Mouse (Mus musculus): ENCODE measurements around the gene 2510009E07Rik.

2510009E07Rik gene

DNA sequence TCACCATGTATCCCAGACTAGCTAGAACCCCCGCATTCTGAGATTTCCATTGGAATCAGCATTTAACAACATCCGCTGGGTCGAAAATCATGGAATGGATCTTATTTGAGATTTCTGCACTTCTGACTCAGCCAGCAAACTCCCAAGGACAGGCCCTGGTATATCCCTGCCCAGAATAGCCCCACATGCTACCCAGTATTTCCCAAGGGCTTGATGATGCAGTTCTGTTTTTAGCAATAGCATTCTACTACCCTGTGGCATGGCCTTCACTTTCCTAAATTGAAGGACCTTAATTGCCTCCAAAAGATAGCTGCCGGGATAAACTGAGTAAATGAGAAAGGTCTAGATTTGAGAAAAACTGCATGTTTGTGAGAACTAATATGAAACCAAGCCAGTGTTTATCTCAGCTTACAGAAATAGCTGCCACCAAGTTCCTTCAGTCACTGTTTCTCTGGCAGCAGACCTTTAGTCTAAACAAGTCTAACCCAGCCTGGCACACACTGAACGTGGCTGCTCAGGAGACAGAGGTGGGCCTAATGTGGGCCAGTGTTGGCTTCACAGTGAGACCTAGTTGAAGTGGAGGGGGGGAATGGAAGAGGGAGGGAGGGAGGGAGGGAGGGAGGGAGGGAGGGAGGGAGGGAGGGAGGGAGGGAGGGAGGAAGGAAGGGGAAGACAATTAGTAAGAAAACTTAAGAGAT lies 58.2 kb downstream of the 2510009E07Rik start:
- DNase-seq (ENCODE audit: low spot score): no peak

DNA sequence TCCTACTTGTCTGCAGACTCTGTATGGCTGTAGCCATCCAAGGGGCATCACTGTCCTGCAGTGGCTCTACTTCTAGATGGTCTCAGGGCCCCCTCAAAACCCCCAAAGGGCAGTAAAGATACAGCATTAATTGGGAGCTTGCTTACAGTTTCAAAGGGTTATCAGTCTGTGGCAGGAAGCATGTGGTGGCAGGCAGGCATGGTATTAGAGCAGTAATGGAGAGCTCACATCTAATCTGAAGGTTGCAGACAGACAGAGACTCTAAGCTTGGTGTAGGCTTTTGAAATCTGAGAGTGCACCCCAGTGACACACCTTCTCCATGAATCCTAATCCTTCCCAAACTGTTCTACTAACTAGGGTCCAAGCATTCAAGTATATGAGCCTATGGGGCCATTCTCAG lies 60.0 kb downstream of the 2510009E07Rik start:
- no peak for DNase-seq (ENCODE audit: low spot score)

DNA sequence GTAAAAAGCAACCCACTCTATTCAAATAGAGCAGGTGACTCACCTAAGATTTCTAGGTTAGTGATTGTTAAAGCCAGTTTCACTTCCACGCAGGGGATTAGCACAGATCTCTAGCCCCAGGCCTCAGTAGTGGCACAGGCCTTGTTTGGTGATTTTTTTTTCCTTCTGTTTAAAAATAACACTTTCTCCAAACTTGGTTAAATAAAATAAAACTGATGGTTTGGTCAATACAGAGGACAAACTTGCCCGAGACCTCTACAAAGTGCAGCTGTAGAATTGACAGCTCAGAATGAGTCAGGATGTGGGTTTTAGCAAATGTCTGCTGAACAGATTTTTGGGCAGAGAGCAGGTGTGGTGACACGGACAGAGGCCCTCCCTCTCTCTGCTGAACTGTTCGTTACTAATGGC lies 62.6 kb downstream of the 2510009E07Rik start:
- no peak for DNase-seq (ENCODE audit: low spot score)

DNA sequence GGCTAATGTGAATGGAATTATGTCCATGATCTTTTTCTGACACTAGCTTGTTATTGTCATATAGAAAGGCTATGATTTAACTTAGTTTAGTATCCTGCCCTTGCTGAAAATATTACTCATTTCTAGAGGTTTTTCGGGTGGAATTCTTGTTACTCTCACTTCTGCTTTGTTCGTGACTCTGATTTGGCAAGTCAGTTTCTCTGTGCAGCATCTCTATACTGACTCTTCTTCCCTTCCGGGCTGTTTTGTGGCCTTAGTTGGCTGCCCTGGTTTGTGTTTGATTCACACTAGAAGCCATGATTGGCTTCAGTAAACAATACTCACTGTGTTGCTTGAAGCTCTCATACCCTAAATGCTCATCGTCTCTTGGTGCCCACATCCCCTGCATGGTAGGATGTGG lies 63.9 kb downstream of the 2510009E07Rik start:
- no peak for DNase-seq (ENCODE audit: low spot score)

DNA sequence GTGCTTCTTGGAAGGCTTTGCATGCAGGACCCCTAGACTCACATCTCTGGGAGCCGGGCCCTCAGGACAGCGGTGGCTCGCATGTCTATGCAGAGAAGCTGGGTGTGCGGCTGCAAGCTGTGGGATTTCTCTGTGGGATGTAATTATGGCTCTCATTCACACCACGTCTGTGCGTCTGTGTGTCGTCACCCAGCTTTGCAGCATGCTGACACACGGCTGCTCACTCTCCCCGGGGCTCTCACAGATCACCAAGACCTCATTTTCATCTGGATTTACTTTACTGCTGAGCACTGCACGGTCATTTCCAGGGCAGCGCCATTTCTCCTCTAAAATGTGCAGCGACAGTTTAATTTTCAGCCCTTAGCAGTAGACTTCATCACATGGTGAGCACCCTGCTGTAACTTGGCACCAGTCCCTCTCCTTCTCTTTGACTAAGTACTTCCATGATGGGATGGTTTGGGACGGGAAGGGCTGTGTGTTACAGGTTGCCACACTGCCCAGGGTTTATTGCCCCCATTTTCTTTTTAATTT lies 66.3 kb downstream of the 2510009E07Rik start:
- no peak for DNase-seq (ENCODE audit: low spot score)

DNA sequence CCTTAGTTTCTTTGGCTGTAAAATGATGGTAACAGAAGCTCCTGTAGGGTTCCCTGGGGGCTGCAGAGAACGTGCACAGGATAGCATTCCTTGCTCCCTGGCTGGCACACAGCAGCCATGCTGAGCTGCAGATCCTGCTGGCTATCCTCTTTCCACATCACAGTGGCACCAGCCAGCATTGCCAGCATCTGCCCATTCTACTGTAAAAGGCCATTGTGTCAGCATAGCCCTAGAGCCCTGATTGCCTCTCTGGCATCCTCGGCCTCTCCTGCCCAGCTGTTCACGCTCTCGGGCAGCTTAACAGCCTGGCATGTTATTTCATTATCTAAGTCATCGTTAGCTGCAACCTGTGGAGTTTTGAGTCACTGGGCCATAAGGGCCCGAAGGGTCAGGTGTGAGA lies 67.2 kb downstream of the 2510009E07Rik start:
- DNase-seq (ENCODE audit: low spot score): no peak

DNA sequence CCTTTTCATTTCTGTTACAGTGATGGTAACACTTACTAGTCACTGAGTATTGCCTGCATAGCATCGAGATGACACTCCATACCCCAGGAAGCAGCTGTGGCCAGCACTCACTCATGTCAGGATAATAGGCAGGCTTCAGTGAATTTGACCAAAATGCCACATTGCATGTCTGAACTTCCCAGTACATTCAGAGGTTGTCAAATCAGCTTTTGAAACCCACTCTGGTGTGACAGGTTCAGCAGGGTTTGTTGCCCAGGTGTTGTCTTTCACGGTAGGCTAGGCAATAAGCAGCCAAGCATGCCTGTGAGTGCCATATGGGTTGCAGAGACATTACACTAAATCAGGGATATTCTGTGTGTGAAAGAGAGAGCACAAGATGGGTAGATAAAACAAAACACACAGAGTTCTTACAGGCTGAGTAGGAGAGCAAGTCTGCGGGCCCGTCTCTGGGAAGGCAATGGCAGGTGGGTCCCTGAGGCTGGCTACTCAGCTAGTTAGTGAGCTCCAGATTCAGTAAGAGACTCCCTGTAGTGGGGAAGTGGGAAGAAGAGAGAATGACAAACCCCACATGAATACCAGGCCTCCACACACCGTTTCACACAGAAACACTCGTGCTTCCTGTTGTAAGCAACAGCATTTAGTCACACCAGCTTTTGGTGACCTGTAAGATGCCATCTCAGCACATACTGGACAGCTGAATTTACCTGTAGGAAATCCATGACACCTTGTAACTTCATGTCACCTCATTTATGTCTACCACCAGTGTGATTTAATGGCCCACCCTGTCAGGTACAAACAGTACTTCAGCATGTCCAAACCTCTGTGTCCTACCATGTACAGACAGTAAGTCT lies 68.5 kb downstream of the 2510009E07Rik start:
- no peak for DNase-seq (ENCODE audit: low spot score)

DNA sequence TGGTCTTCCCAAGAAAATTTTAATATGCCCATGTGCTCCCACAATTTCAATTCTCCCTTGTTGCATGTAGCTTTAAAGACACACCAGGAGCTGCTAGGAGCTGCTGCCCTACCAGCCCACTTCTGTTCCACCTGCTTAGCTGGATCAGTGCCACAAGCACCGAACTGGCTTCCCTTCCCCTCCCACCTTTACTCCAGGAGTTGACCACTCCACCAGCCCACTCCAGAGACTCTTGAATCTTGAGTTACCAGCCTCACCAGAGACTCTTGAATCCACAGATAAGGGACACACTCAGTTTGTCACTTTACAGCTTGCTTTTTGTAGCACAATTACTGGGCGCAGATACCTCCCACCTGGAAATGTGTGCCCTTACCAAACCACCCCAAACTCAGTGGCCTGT lies 73.8 kb downstream of the 2510009E07Rik start:
- no peak for DNase-seq (ENCODE audit: low spot score)

DNA sequence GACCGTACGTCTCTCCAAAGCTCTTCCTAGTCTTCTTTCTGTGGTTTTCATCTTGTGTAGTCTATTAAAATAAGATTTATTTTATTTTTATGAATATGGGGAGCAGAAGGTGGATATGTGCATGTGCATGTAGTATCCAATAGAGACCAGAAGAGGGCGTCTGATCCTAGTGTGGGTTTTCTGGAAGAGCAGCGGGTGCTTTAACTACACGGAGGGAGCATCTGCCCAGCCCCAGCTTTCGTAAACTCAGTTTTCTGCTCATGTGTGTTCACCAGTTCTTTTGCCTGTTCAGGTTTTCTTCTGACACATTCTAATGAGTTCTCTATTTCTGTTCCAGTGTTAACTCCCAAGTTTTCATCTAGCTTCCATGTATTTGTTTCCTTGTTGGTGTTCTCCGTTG lies 78.7 kb downstream of the 2510009E07Rik start:
- peak; percentile 18 for DNase-seq (ENCODE audit: low spot score)

DNA sequence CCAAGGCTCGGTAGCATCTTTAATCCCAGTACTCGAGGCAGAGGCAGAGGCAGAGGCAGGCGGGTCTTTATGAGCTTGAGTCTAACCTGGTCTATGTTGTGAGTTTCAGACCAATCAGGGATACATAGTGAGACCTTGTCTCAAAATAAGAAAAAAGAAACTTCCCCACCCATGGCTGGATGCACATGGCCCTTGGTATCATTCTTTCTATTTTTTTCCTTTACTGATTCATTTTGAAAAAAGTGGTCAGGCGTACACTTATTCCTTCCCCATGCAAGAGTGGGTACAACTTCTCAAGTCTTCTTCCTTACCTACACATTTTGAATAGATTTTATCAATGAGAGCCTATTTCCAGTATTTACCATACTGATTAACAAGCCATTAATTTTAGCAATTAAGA lies 84.0 kb downstream of the 2510009E07Rik start:
- DNase-seq (ENCODE audit: low spot score): no peak

DNA sequence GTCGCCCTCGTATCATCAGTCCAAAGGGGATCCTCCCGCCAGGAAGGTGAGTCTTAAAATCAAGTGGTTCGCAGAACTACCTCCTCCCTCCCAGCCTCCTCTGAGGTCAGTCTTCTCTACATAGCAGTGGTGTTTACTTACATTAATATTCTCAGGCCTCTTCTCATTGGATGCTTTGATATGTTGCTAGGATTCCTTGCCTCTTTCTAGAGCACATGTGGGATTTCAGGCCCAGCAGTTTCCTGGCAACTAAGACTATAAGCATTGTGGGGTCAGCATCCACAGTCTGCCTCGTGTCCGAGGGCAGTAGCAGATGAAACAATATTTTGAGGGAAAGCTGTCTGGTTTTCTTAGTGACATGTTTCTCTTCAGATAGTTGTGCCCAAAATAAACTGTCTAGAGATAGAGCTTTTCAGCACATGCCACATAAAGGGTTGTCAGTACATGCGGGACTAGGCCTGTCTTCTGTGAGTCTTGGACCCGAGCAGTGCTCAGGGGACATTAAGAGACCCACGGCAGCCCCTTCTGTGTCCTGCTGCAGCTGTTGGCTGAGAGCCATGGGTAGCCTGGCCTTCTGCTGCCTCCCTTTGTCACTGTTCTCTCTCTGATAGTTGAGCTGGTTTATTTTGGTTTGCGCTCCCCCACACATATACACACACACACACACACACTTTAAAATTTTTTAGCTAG lies 86.1 kb downstream of the 2510009E07Rik start:
- no peak for DNase-seq (ENCODE audit: low spot score)

DNA sequence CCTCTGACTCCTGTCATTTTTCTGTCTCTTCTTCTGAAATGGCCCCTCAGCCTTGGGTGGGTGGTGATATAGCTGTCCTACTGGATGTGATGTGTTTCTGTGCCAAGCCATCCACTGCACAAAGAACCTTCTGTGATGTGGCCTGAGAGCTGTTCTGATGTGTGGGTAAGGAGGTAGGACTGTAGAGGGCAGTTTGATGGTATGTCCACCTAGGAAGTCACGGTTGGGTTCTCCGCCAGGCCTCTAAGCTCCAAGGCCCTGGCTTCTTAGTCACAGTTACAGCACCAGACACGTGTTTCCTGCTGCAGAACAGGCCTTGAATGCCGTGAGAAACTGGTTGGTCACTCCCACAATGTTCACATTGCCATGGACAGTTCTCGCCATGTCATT lies 86.8 kb downstream of the 2510009E07Rik start:
- DNase-seq (ENCODE audit: low spot score): no peak

DNA sequence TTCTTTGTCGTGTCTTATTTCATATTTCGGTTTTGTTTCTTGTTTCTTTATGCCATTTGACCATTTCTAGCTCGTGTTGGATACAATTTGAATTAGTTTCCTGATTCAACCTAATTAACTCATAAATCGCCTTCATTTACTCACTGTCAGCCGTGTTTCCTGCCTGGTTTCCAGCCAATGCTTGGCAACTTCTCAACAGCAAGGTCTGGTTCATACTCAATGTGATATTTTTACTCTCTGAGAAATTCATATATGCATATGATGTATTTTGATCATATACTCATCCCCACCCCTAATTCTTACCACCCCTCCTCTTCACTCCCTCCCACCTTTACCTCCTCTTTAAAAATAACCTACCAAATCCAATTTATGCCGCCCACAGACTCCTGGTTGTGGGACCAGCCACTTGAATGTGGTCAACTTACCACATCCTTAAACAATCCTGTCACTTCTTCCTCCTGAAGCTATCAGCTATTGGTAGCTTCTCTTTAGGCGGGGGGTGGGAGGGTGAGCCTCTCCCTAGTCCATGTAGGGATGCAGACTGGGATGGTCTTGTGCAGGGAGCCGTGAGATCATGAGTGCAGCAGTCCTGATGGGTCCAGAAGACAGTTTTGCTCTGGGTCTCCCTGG lies 87.3 kb downstream of the 2510009E07Rik start:
- DNase-seq (ENCODE audit: low spot score): no peak

DNA sequence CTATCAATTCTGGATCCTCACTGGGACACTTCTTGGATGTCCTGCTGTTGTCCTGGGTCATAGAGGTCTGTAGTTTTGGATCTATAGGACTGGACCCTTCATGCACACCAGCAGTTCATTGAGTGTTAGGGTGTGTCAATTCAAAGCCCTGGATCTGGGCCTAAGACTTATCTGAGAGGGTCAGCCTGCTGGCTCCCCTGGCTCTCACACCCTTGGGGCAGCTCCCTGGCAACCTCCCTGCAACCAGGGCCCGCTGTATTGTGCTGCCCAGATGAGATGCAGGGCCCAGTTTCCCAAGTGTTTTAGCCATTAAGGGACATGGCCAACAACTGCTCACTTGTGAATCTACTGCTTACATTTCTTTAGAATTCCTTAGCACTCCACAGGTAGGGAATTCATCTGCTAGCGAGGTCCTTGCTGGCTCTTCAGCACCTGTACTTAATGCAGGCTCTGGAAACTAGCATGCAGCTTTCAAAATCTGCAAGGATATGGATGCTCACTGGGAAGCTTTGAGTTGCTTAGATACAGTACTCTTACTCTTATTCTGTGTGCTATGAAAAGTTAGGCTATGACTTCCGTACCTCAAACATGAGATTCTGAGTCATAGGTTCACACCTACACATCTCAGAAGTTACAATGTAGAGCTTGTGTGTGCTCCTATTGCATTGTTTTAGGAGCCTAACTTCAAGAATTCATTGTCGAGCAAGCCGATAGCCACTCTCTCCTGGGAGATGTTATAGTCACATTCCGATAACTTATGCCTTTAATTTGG lies 88.0 kb downstream of the 2510009E07Rik start:
- DNase-seq (ENCODE audit: low spot score): no peak

DNA sequence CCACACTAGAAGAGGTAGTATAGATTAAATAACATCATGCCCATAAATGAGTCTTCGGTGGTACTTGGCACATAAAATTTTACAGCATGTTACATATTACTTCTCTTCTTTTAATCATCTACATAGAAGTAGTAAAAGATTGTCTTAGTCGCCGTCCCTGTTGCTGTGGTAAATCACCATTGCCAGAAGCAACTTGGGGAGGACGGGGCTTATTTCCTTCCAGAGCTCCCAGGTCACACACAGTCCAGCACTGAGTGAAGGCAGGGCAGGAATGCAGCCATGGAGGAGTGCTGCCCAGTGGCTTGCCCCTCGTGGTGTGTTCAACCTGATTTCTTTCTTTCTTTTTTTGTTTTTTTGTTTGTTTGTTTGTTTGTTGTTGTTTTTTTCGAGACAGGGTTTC lies 90.1 kb downstream of the 2510009E07Rik start:
- DNase-seq (ENCODE audit: low spot score): no peak
